In genomic region chr12:85110698-85111592, GRCm38 (mm10) we compare ENCODE assay signal across 8 mouse cellular contexts. TPM values are rescaled to one million over a fixed set of nuclear protein-coding genes. Genes with fewer than 3 reads are reported as not detected.
DNase-seq lines count a peak whose midpoint lies in the region; ATAC-seq lines count a peak whose summit lies in the region.

Gene Prox2, minus strand, starts transcription at chr12:85110759.
Gene Dlst, plus strand, starts transcription at chr12:85110833.

- H3K27me3 ChIP-seq in hindbrain, embryonic 15.5 days = no peaks in the 10 kb centered on the region

- peak; percentile 97 for ATAC-seq in hindbrain, embryonic 15.5 days (ENCODE audit: low FRiP score, low read depth)

- peak within 1 kb of the TSS; percentile 72 for H3K4me2 ChIP-seq in hindbrain, embryonic 15.5 days

- peaks cover 6% of the 10 kb centered on the region; the same call in 1 of the 2 replicates for H3K36me3 ChIP-seq in hindbrain, embryonic 15.5 days

- no peaks in the 10 kb centered on the region for H3K9me3 ChIP-seq in hindbrain, embryonic 15.5 days

- under 1% methylated on average over 76 of the region's 83 CpGs for WGBS in hindbrain, embryonic 15.5 days

- H3K27ac ChIP-seq in hindbrain, embryonic 15.5 days (replicated peaks) = peak within 1 kb of the TSS; percentile 86

- H3K9ac ChIP-seq in hindbrain, embryonic 15.5 days = peak within 1 kb of the TSS; percentile 93

- H3K4me3 ChIP-seq in hindbrain, embryonic 15.5 days = peak within 1 kb of the TSS; percentile 89

- peaks cover 29% of the 10 kb centered on the region for H3K4me1 ChIP-seq in hindbrain, embryonic 15.5 days (replicated peaks)

- peak; percentile 39 for DNase-seq in WW6 (ENCODE audit: low read depth, low spot score)
- DNase-seq in cerebellum, postnatal 36 days = peak; percentile 93
- DNase-seq in frontal cortex, postnatal 36 days (ENCODE audit: low spot score in 2 of 2) = peak; percentile 89 to 92
- peak; percentile 77 for DNase-seq in left cerebral cortex, adult 11 months (ENCODE audit: low spot score)
- peak; percentile 91 for DNase-seq in lung, postnatal 36 days
- DNase-seq in retina, embryonic 14.5 days (ENCODE audit: low spot score) = peak; percentile 93
- peak; percentile 85 to 86 for DNase-seq in thymus, postnatal 36 days

RNA-seq across cellular contexts. Expression of gene Prox2, which starts in this region (rescaled TPM):
- polyA plus RNA-seq in hindbrain, embryonic 15.5 days (2015; fragmentation: Nextera tagmentation; extraction: Ambion mirVana) = 1.6 and 2.1 TPM in 2 replicates

RNA-seq across cellular contexts. Expression of gene Dlst, which starts in this region (rescaled TPM):
- polyA plus RNA-seq in hindbrain, embryonic 15.5 days (2015; fragmentation: Nextera tagmentation; extraction: Ambion mirVana) = 113 and 115 TPM in 2 replicates

Comparison
In these comparisons a context has a peak if more than half of its experiments do, and no peak if none do; other contexts are left out.
1. Peak in every context shown above with its lines: DNase-seq, ATAC-seq, H3K4me3 ChIP-seq and H3K27ac ChIP-seq.
2. DNase-seq: peak in every context shown above with its lines; median percentile 93 in cerebellum, postnatal 36 days; 93 in retina, embryonic 14.5 days; 91 in lung, postnatal 36 days; 90 in frontal cortex, postnatal 36 days; 86 in thymus, postnatal 36 days; 77 in left cerebral cortex, adult 11 months; 39 in WW6.